Mouse (Mus musculus): ENCODE data around the gene Slc38a9. TPM values are rescaled to one million over a fixed set of nuclear protein-coding genes. Genes with fewer than 3 reads are reported as not detected.

Slc38a9 gene
- total RNA-seq, 2 experiments from 2014 or later, result 18.0 to 26.5 TPM

DNA sequence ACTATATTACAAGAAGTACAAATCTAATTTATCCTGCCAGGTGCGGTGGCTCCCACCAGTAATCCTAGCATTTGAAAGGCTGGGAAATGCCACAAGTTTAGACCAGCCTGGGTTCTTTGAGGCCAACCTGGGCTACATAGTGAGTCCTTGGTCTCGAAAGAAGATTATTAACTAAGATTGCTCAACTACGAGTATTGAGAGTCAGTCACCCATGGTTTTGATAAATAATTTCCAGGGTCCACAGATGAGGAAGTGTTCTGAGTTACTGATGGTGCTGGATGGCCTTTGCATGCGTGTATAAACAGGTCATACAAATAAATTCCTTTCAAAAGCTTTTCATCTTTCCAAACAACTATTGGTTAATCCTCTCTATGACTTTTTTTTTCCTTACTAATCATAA lies 83.1 kb downstream of the Slc38a9 start:
- ATAC-seq (ENCODE audit: poor library complexity, severe bottlenecking), result no peak

DNA sequence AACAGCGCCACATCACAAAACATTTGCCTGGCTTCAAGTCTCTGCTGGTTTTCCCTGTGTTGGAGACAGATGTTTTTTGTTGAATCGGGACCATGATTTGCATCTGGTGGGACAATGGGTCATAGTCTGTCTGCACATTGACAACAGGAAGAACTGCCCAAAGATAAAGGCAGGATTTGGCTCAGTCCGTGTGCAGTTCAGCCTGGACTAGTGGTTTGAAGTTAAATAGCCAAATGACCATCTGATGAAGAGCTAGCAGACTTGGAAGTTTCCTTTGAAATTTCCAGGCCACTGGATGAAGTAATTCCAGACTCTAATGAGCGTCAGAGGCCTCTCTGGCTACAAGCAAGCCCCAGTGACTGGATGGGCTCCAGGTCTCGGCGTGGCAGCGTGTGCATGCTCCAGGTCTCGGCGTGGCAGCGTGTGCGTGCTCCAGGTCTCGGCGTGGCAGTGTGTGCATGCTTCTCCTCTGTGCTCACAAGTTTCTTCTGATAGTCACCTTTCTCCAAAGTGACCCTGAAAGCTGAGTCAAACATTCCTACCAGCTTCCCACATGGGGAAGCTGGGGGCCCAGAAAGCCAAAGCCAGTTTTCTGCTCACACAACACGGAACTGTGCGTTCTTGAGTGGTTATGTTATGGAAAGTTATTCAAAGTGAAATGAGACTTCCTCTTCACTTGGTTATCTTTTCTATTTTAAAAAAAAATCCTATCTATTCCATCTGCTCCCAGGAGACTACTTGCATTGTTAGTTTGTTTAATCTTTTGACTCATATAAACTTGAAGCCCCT lies 83.7 kb downstream of the Slc38a9 start:
- ATAC-seq (ENCODE audit: poor library complexity, severe bottlenecking), result no peak

DNA sequence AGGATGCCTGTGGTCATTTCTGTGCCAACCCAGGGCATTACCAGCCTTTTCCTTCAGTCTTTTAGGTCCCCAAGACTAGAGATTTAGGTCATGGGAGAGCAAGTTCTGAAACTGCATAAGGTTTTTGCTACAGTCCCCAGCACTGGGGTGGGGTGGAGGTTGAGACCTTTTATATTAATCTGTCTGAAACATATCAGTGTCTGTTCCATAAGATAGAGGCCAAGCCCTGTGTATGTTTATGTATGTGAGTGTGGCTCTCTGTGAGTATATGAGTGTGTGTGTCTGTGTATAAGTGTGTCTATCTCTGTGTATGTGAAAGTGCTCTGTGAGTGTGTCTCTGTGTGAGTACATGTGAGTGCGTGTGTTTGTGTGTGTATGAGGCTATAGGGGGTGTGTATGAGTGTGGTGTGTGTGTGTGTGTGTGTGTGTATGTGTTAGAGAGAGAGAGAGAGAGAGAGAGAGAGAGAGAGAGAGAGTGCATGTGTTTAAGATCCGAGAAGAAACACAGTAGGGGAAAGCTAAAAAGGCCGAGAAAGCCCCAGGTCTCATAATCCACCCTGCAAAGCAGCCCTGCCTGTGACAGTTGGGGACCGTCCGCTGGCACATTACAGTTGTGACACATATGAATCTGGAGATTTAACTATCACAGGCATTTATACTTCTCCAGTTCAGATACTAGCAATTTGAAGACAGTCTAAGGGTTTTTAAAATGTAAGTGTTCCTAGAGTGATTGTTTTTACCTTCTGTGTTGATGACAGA lies 85.6 kb downstream of the Slc38a9 start:
- ATAC-seq (ENCODE audit: poor library complexity, severe bottlenecking), result 0 out of 2 replicates have a peak, but pooled peaks have one; percentile 16

DNA sequence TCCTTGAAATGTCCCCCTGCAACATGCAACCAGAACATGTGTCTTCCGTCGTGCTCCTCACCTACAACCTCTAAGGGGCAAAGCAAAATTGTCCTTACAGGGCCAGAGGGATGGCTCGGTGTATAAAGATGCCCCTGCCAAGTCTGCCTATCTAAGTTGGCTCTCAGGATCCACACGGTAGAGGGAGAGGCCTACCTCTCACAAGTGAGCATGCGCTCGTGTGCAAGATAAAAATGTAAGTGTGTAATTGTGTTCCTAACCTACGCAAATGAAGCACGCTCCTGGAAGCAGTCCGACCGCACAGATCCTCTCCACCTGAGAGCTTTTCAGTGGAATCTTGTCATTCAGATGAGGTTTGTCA lies 86.1 kb downstream of the Slc38a9 start:
- no peak for ATAC-seq (ENCODE audit: poor library complexity, severe bottlenecking)

DNA sequence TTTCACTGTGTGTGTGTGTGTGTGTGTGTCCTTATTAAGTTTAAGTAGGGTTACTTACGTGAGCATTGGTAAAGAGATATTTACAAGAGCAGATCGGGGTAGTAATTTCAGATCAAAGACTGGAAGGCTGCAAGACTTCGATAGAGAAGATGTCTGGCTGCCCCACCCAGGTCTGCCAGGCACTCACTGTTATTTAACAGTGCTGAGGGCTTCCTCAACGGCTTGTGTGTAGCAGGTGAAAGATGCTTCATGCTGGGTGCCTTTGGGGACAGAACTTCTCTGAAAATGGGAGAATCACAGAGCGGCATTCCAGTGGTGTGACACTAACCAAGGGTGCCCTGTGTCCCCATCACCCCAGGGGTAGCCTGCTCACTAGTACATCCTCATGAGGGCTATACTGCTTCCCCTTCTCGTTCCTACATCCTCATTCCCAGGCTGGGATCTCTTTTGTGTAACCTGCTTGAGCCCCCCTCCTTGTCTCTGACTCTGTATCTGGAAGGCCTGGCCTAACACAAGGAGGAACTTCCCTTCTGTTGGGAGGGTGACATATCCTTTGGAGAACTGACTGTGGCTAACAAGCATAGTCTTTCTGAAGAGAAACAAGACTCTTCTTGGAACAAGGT lies 87.4 kb downstream of the Slc38a9 start:
- ATAC-seq (ENCODE audit: poor library complexity, severe bottlenecking), result peak; percentile 20

DNA sequence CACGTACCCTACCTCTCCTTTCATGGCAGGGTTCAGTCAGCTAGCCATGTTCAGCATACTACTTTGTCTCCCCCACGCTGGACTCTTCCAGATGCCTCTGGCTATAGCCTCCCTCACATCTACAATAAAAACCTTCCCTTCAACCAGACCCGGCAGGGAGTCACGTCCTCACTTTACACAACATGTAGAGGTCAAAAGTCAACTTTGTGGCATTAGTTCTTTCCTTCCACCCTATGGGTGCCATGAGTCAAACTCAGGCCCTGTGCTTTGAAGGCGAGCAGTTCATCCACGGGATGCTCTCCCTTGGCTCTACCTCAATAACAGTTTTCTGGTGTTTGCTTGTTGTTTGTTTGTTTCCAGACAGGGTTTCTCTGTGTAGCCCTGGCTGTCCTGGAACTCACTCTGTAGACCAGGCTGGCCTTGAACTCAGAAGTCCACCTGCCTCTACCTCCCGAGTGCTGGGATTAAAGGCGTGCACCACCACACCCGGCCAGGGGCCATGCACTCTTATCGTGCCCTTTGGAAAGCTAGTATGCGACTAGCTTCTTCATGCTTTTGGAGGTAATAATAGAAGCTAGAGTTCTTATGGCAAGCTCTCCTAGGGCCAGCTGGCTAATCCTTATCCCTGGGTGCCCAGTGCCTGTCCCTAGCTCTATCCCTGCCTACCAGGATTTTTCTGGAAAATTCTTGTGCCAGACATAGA lies 88.4 kb downstream of the Slc38a9 start:
- ATAC-seq (ENCODE audit: poor library complexity, severe bottlenecking), result no peak

DNA sequence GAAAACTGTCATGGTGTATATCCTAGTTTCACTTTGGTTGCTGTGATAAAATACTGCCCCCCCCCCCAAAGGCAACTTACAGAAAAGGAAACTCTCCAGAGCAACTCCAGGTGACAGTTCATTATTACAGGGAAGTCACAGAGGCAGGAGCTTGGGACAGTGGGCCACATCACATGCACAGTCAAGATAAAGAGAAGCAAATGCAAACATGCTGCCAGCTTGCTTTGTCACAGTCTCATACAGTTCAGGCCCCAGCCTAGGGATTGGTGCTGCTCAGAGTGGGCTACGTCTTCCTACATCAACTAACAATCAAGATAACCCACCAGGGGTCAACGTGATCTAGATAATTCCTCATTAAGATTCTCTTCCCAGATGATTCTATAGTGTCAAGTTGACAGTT lies 89.3 kb downstream of the Slc38a9 start:
- ATAC-seq (ENCODE audit: poor library complexity, severe bottlenecking), result no peak

DNA sequence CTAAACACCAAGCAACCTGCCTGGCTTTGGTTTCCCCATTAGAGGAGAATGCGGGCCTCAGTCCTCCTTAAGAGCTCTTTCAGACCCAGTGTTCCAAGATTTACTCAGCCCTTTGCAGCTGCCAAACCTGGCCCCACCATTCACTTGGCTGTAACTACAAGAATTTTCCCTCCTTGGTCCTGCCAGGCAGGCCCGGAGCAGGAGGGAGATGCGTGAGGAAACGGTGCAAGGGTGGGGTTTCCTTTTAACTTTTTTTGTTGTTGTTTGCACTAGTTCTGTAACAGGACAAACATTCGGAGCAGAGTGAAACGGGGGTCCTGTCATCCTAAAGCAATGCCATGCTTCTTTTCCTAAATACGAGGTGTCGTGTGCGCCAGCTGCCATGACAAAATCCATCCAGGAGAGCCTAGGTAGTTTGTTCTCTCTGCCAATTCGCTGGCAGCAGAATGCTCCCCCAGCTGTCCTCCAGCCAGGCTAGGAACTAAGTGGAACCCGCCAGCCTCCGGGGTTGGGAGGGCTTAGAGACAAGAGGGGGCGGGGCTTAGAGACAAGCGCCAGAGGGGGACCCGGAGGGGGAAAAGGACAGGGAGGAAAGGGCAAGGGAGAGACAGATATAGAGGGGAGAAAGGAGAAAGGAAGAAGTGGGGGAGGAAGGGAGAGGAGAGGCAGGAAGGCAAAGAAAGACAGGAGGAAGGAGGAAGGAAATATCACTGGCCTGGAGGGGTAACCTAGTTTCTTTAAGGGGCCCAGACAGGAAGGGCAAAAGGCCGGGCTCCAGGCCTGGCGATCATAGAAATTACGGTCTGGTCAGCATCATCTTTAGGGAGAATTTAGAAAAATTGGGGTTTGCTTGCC lies 91.1 kb downstream of the Slc38a9 start:
- ATAC-seq (ENCODE audit: poor library complexity, severe bottlenecking), result peak; percentile 73

DNA sequence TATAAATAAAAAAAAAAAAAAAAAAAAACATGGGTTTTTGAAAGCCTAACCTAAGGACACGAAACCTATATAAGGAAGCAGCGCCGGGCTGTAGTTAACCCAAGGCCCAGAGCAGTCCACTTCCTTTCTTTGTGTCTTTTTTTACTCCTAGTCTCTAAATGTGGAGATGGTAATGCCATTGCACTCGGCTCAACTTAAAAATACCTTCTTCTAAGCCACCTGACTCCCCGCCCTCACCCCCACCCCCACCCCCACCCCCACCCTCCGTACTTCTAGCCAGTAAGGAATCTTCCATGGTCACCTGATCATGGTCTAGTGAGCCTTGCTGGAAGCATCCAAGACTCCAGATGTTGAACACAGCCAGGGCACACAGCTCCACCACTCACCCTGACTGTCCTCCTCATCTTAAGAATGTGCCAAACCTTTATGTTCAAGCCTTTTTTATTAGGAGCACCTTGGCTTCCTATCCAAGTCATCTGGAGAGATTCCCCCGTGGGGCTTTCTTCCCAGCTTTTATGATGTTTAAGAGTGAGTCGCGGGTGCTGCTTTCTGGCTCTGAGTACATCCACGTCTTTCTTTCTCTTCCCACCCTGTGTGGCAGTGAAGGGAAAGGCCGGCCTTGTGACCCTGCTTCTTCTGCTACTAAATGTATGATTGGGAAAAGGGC lies 91.9 kb downstream of the Slc38a9 start:
- peak; percentile 56 for ATAC-seq (ENCODE audit: poor library complexity, severe bottlenecking)

DNA sequence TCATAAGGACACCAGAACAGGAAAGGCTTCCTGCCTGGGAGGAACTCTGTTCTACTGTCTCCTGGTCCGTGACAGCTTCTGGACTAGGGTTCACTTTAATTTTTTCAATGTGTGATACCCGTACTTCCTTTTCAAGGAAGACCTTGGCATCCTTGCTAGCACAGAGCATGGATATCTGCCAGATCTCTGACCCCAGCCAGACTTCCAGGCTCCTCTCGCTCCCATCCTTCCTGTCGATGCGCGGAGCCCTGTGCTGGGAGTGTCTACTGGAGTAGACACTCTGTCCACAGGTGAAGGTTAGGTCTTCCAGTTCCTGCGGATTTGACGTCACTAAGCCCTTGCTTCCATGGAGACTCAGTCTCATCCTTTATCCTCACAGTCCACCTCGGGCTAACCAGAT lies 93.0 kb downstream of the Slc38a9 start:
- no peak for ATAC-seq (ENCODE audit: poor library complexity, severe bottlenecking)

DNA sequence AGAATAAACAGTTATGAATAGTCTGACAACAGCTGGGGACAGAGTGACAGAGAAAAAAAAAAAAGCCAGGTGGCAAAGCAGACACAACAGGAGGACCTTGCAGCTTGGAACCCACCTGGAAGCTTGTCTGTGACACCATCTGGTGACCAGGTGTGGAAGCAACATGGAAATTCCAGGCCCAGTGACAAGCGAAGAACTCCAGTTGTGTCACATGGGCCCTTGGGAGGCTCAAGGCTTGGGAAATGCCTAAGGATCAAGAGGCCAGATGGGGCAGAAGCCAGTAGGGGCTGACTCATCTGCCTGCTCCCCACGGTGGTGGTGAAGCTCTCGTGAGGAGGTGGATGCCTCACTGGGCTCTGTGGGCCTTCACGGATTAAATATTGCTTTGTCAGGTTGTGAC lies 94.3 kb downstream of the Slc38a9 start:
- no peak for ATAC-seq (ENCODE audit: poor library complexity, severe bottlenecking)

DNA sequence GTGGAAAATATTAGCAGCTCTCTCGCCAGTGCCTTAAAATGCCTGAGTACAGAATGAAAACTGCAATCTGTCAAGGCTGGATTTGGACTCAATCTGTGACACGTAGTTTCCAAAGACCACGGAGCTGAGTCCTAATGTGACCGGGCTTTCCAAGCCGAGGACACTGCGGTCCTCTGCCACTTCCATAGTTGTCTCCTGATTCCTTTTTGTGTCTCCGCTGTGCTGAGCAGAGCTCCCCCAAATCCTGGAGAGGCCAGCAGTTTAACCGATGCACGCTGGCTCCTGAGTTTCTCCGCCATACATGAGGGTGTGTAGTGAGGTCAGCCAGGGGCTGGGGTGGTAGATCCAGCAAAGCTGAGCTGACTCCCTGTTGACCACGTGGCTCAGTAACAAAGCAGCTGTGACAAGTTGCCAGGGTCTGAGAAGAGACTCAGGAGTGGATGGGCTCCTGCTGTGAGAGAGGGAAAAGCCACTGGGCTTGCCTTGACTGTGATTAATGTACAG lies 95.0 kb downstream of the Slc38a9 start:
- no peak for ATAC-seq (ENCODE audit: poor library complexity, severe bottlenecking)

DNA sequence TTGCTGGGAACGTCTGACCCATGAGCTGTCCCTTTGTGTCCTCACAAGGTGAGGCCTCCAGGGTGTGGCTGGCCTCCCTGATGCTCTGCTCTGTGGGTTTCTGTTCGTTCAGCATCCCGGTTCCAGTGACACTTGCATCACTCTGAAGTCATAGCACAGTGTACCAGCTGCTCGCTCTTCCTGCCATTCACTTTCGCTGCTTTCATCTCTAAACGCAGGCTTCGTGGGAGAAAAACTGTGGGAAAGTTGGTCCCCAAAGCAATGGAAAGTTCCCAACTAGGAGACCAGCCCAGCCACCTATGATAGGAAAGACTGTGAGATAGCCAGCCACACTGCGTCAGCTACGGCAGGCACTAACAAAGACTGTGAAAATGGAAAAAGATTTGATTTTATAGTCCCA lies 96.8 kb downstream of the Slc38a9 start:
- ATAC-seq (ENCODE audit: poor library complexity, severe bottlenecking), result no peak

DNA sequence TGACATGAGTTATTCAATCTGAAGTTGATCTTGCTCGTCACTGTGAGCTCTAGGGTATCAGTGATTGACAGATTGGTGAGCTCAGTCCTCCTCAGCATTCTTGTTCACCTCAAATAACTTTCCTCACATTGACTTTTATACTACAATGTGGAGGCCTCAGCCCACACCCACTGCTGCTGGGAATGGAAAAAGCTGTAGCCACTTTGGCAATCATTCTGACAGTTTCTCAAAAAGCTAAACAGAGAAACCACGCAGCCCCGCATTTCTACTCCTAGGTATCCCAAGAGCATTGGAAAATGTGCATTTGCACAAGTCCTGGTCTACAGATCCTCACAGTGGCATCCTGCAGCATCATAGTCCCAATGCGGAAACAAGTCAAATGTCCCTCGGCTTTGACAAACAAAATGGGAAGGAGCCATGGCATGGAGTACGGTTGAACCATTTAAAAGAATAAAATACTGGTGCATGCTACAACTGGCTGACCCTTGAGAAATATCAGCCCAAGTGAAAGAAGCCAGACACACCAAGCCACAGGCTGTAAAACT lies 98.1 kb downstream of the Slc38a9 start:
- ATAC-seq (ENCODE audit: poor library complexity, severe bottlenecking), result no peak

DNA sequence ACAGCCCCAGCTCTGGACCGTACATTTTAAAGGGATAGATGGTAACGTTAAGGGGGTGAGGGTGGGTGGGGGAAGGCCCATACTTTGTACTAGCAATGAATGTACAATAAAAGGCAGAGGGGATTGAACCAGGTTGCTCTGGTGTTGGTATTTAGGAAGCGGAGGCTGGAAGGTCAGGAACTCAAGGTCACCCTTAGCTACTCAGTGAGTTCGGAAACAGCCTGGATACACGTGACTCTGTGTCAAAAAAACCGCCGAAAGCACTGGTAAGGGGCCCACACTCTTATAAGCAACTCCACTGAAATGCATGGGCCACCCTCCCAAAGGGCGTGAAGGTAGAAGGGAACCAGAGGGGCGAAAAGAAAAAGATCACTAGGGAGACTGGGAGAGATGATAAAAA lies 98.8 kb downstream of the Slc38a9 start:
- ATAC-seq (ENCODE audit: poor library complexity, severe bottlenecking), result no peak

DNA sequence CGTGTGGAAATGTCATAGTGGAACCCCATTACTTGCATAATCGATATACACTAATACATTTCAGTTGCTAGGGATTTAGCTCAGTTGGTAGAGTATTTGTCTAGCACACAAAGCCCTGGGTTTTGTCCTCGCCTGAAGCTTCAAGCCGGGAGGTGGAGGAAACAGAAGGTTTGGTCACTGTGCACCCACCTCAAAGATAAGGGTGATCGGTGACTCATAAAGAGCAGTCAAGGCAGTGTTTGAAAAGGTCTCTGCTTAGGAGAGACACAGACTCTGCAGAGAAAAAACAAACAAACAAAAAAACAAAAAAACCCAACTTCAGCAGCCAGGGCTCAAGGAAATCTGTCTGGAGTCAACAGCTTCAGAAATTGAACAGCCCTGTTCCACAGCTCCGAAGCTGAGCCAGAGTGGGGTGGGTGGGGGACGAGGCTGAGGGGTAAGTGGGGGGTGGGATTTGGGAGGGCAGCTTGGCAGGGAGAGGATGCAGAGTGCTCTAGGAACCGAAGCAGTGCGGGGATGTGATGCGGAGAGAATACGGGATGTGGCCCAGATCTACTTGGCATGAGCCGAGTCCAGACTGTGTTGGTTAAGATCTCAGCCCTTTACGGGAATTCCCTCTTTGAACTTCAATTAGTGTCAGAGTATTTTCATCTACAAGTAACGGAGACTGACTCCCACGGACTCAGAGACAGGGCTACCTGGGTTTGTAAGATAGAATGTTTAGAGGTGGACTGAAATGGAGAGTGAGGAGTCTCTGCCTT lies 99.4 kb downstream of the Slc38a9 start:
- ATAC-seq (ENCODE audit: poor library complexity, severe bottlenecking), result no peak

DNA sequence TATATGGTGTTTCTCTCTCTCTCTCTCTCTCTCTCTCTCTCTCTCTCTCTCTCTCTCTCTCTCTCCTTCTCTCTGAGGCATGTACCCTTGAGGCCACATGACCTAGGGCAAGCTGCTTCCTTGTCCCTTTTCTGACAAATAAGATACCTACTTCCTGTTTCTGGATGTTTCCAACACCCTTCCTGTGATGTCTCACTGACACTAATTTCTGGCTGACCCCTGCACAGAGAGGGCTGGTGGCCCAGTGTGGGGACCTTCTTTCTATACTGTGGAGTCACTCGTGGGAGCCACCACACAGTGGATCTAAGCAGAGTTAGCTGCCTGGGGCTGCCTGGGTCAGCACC lies 100.0 kb downstream of the Slc38a9 start:
- ATAC-seq (ENCODE audit: poor library complexity, severe bottlenecking), result peak; percentile 82

DNA sequence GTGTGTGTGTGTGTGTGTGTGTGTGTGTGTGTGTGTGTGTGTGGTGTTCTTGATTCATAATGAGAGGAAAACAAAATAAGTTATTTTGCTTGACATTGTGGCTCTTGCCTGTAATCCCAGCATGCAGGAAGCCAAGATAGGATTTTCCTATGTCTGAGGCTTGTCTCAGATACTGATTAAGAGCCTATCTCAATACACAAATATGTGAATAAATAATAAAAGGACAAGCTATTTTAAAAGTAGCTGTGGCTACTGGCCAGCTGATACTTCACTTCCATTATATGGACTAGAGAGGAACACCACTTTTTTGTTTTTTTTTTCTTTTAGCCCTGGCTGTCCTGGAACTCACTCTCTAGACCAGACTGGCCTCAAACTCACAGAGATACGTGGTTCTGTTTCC lies 101.2 kb downstream of the Slc38a9 start:
- no peak for ATAC-seq (ENCODE audit: poor library complexity, severe bottlenecking)

DNA sequence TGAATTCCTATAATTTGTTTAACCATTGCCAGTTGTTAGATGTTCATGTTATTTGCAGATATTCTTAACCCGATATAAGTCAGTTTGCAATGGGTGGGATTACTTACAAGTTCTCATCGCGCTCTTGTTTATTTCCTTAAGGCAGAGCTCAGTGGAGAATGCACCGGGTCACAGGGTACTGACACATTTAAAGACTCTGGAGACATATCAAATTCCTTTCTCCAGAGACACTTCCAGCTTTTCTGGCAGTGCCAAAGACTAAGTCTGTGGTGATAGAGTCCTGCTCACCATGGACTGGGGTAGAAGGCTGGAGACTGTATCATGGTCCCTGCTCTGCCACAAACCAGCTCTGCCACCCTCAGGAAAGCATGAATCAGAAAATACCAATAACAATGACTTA lies 102.0 kb downstream of the Slc38a9 start:
- ATAC-seq (ENCODE audit: poor library complexity, severe bottlenecking), result no peak
